Mouse (Mus musculus): Measurements from ENCODE around the gene Gadd45a. TPM values are rescaled to one million over a fixed set of nuclear protein-coding genes. Genes with fewer than 3 reads are reported as not detected.

Gene Gadd45a
- polyA plus RNA-seq, 1 experiment: 90.3 TPM

GRCm38 (mm10) chr6:67046937-67047336 is 9.7 kb upstream of the Gadd45a start:
- Histone ChIP-seq H3K27me3 (ENCODE audit: control insufficient read depth, insufficient read depth, low read length, poor library complexity, severe bottlenecking) (no peaks in the 10 kb centered on the region), H3K4me1 (ENCODE audit: control insufficient read depth, insufficient read depth, low read length) (peaks cover 3% of the 10 kb centered on the region), H3K9me3 (replicated peaks; ENCODE audit: control insufficient read depth, insufficient read depth, low read length, poor library complexity, severe bottlenecking) (no peaks in the 10 kb centered on the region), H3K4me3 (ENCODE audit: low read depth, low read length) (no peak overlapping the region), H3K9ac (ENCODE audit: low read depth, poor library complexity, severe bottlenecking) (no peak overlapping the region), H3K27ac (ENCODE audit: insufficient read depth, low read length) (no peak overlapping the region), H3K36me3 (ENCODE audit: control insufficient read depth, insufficient read depth, low read length, poor library complexity, severe bottlenecking) (no peaks in the 10 kb centered on the region)
- TF ChIP-seq POLR2A (IDR thresholded peaks at IDR 0.05; ENCODE audit: insufficient read depth, low read length): no peak
- no peak for TF ChIP-seq CTCF (IDR thresholded peaks at IDR 0.05; ENCODE audit: low read depth, low read length)
- TF ChIP-seq EP300 (IDR thresholded peaks at IDR 0.05; ENCODE audit: insufficient read depth, low read depth, low read length): no peak

- Histone ChIP-seq H3K9me3 (replicated peaks; ENCODE audit: control insufficient read depth, insufficient read depth, low read length, poor library complexity, severe bottlenecking) (no peaks in the 10 kb centered on the region), H3K36me3 (ENCODE audit: control insufficient read depth, insufficient read depth, low read length, poor library complexity, severe bottlenecking) (no peaks in the 10 kb centered on the region), H3K4me1 (ENCODE audit: control insufficient read depth, insufficient read depth, low read length) (peaks cover 3% of the 10 kb centered on the region), H3K27ac (ENCODE audit: insufficient read depth, low read length) (no peak overlapping the region), H3K27me3 (ENCODE audit: control insufficient read depth, insufficient read depth, low read length, poor library complexity, severe bottlenecking) (no peaks in the 10 kb centered on the region), H3K9ac (ENCODE audit: low read depth, poor library complexity, severe bottlenecking) (no peak overlapping the region), H3K4me3 (ENCODE audit: low read depth, low read length) (no peak overlapping the region)
- TF ChIP-seq EP300 (IDR thresholded peaks at IDR 0.05; ENCODE audit: insufficient read depth, low read depth, low read length) (no peak), CTCF (IDR thresholded peaks at IDR 0.05; ENCODE audit: low read depth, low read length) (no peak), POLR2A (IDR thresholded peaks at IDR 0.05; ENCODE audit: insufficient read depth, low read length) (no peak)
Observed at GRCm38 (mm10) chr6:67045424-67045823, 8.2 kb upstream of the Gadd45a start.

- H3K4me3 ChIP-seq (ENCODE audit: low read depth, low read length): no peak overlapping the region
- no peak overlapping the region for H3K9ac ChIP-seq (ENCODE audit: low read depth, poor library complexity, severe bottlenecking)
- no peaks in the 10 kb centered on the region for H3K27me3 ChIP-seq (ENCODE audit: control insufficient read depth, insufficient read depth, low read length, poor library complexity, severe bottlenecking)
- no peaks in the 10 kb centered on the region for H3K9me3 ChIP-seq (replicated peaks; ENCODE audit: control insufficient read depth, insufficient read depth, low read length, poor library complexity, severe bottlenecking)
- no peak overlapping the region for H3K27ac ChIP-seq (ENCODE audit: insufficient read depth, low read length)
- H3K4me1 ChIP-seq (ENCODE audit: control insufficient read depth, insufficient read depth, low read length): peaks cover 1% of the 10 kb centered on the region
- TF ChIP-seq EP300 (IDR thresholded peaks at IDR 0.05; ENCODE audit: insufficient read depth, low read depth, low read length) (no peak), CTCF (IDR thresholded peaks at IDR 0.05; ENCODE audit: low read depth, low read length) (no peak), POLR2A (IDR thresholded peaks at IDR 0.05; ENCODE audit: insufficient read depth, low read length) (no peak)
- H3K36me3 ChIP-seq (ENCODE audit: control insufficient read depth, insufficient read depth, low read length, poor library complexity, severe bottlenecking): peaks cover 2% of the 10 kb centered on the region; the same call in 1 of the 2 replicates
Observed at GRCm38 (mm10) chr6:67040904-67041410, 3.7 kb upstream of the Gadd45a start.

- H3K27ac ChIP-seq (ENCODE audit: insufficient read depth, low read length): no peak overlapping the region
- H3K4me3 ChIP-seq (ENCODE audit: low read depth, low read length): no peak overlapping the region
- no peaks in the 10 kb centered on the region for H3K27me3 ChIP-seq (ENCODE audit: control insufficient read depth, insufficient read depth, low read length, poor library complexity, severe bottlenecking)
- TF ChIP-seq CTCF (IDR thresholded peaks at IDR 0.05; ENCODE audit: low read depth, low read length) (no peak), POLR2A (IDR thresholded peaks at IDR 0.05; ENCODE audit: insufficient read depth, low read length) (no peak), EP300 (IDR thresholded peaks at IDR 0.05; ENCODE audit: insufficient read depth, low read depth, low read length) (no peak)
- H3K9me3 ChIP-seq (replicated peaks; ENCODE audit: control insufficient read depth, insufficient read depth, low read length, poor library complexity, severe bottlenecking): no peaks in the 10 kb centered on the region
- peaks cover 18% of the 10 kb centered on the region for H3K36me3 ChIP-seq (ENCODE audit: control insufficient read depth, insufficient read depth, low read length, poor library complexity, severe bottlenecking)
- peaks cover 1% of the 10 kb centered on the region for H3K4me1 ChIP-seq (ENCODE audit: control insufficient read depth, insufficient read depth, low read length)
- no peak overlapping the region for H3K9ac ChIP-seq (ENCODE audit: low read depth, poor library complexity, severe bottlenecking)
Observed at GRCm38 (mm10) chr6:67038964-67039363, 1.7 kb upstream of the Gadd45a start.

- peaks cover 1% of the 10 kb centered on the region for H3K4me1 ChIP-seq (ENCODE audit: control insufficient read depth, insufficient read depth, low read length)
Observed at GRCm38 (mm10) chr6:67036356-67036811, 873 bp downstream of the Gadd45a start.

GRCm38 (mm10) chr6:67035388-67036299 is 1.6 kb downstream of the Gadd45a start:
- H3K36me3 ChIP-seq (ENCODE audit: control insufficient read depth, insufficient read depth, low read length, poor library complexity, severe bottlenecking): peaks cover 18% of the 10 kb centered on the region
- H3K27ac ChIP-seq (ENCODE audit: insufficient read depth, low read length): peak overlapping the region; percentile 76
- no peaks in the 10 kb centered on the region for H3K27me3 ChIP-seq (ENCODE audit: control insufficient read depth, insufficient read depth, low read length, poor library complexity, severe bottlenecking)
- TF ChIP-seq EP300 (IDR thresholded peaks at IDR 0.05; ENCODE audit: insufficient read depth, low read depth, low read length): no peak
- no peak for TF ChIP-seq POLR2A (IDR thresholded peaks at IDR 0.05; ENCODE audit: insufficient read depth, low read length)
- TF ChIP-seq CTCF (IDR thresholded peaks at IDR 0.05; ENCODE audit: low read depth, low read length): no peak
- H3K4me1 ChIP-seq (ENCODE audit: control insufficient read depth, insufficient read depth, low read length): peaks cover 1% of the 10 kb centered on the region
- H3K9ac ChIP-seq (ENCODE audit: low read depth, poor library complexity, severe bottlenecking): peak overlapping the region; percentile 72
- no peaks in the 10 kb centered on the region for H3K9me3 ChIP-seq (replicated peaks; ENCODE audit: control insufficient read depth, insufficient read depth, low read length, poor library complexity, severe bottlenecking)
- peak overlapping the region; percentile 100 for H3K4me3 ChIP-seq (ENCODE audit: low read depth, low read length)

More at GRCm38 (mm10) chr6:67036356-67036811, 873 bp downstream of the Gadd45a start:
- TF ChIP-seq CTCF (IDR thresholded peaks at IDR 0.05; ENCODE audit: low read depth, low read length) (peak; percentile 25), POLR2A (IDR thresholded peaks at IDR 0.05; ENCODE audit: insufficient read depth, low read length) (no peak)
- H3K9ac ChIP-seq (ENCODE audit: low read depth, poor library complexity, severe bottlenecking): peak overlapping the region; percentile 72
- H3K27me3 ChIP-seq (ENCODE audit: control insufficient read depth, insufficient read depth, low read length, poor library complexity, severe bottlenecking): no peaks in the 10 kb centered on the region
- peak overlapping the region; percentile 76 for H3K4me3 ChIP-seq (ENCODE audit: low read depth, low read length)
- no peaks in the 10 kb centered on the region for H3K9me3 ChIP-seq (replicated peaks; ENCODE audit: control insufficient read depth, insufficient read depth, low read length, poor library complexity, severe bottlenecking)
- H3K36me3 ChIP-seq (ENCODE audit: control insufficient read depth, insufficient read depth, low read length, poor library complexity, severe bottlenecking): peaks cover 18% of the 10 kb centered on the region
- peak overlapping the region; percentile 76; the same call in 1 of the 2 replicates for H3K27ac ChIP-seq (ENCODE audit: insufficient read depth, low read length)
